9 mouse cellular contexts compared by ENCODE assay signal in genomic region chr2:168734023-168734422, GRCm38 (mm10). TPM values are rescaled to one million over a fixed set of nuclear protein-coding genes. Genes with fewer than 3 reads are reported as not detected.
A peak's percentile ranks its signal among the peaks of the same experiment; 100 is the strongest.
DNase-seq lines count a peak whose midpoint lies in the region; ATAC-seq and TF ChIP-seq lines count a peak whose summit lies in the region.
"Had no signal": no experiment of that assay in that cellular context is flagged by ENCODE, and none has a peak within 500 bp of the region (broad histone marks: within the 10 kb centered on the region; RNA-seq: fewer than 3 reads in every experiment).

No protein-coding gene starts in this region.

- no peak for TF ChIP-seq POLR2A in liver, adult 2 months (IDR thresholded peaks at IDR 0.05; ENCODE audit: extremely low read depth, insufficient read depth, low read length)
- no peak for TF ChIP-seq POLR2A in small intestine, adult 2 months (IDR thresholded peaks at IDR 0.05; ENCODE audit: low read depth, low read length)

- peak overlapping the region; percentile 43 for H3K27ac ChIP-seq in liver, adult 2 months (replicated peaks; ENCODE audit: insufficient read depth, low read depth, low read length)
- H3K27ac ChIP-seq in liver, postnatal 0 days (ENCODE audit: low read depth) = no peak overlapping the region
- no peak overlapping the region for H3K27ac ChIP-seq in intestine, embryonic 15.5 days
- H3K27ac ChIP-seq in small intestine, adult 2 months (ENCODE audit: insufficient read depth, low read depth, low read length) = peak overlapping the region; percentile 74
- H3K27ac ChIP-seq: liver, embryonic 14.5 days had no signal

- no peaks in the 10 kb centered on the region for H3K36me3 ChIP-seq in liver, adult 2 months (ENCODE audit: control insufficient read depth, insufficient read depth, low read length)
- H3K36me3 ChIP-seq in liver, postnatal 0 days (replicated peaks; ENCODE audit: insufficient read depth, low read length) = no peaks in the 10 kb centered on the region
- H3K36me3 ChIP-seq in intestine, embryonic 15.5 days = no peaks in the 10 kb centered on the region
- no peaks in the 10 kb centered on the region for H3K36me3 ChIP-seq in small intestine, adult 2 months (ENCODE audit: control insufficient read depth, insufficient read depth, low read length)

- no peaks in the 10 kb centered on the region for H3K27me3 ChIP-seq in liver, adult 2 months (ENCODE audit: control insufficient read depth, insufficient read depth, low read length)
- no peaks in the 10 kb centered on the region for H3K27me3 ChIP-seq in liver, postnatal 0 days (ENCODE audit: insufficient read depth, low read length)
- no peaks in the 10 kb centered on the region for H3K27me3 ChIP-seq in intestine, embryonic 15.5 days (replicated peaks)
- H3K27me3 ChIP-seq in small intestine, adult 2 months (ENCODE audit: control insufficient read depth, insufficient read depth, low read length) = no peaks in the 10 kb centered on the region

- DNase-seq in liver, adult 2 months (ENCODE audit: extremely low read depth, low read depth, low spot score) = peak; percentile 79
- DNase-seq in liver, postnatal 0 days = no peak
- peak; percentile 74 for DNase-seq in cerebellum, adult 11 months
- no peak for DNase-seq in B cell, adult 2 months
- DNase-seq in gastrocnemius, adult 8-10 months (ENCODE audit: low spot score in 2 of 2) = no peak
- DNase-seq in frontal cortex, postnatal 10 days (ENCODE audit: low spot score in 2 of 2) = no peak

- no peak for TF ChIP-seq EP300 in liver, postnatal 0 days (IDR thresholded peaks at IDR 0.05; ENCODE audit: low read depth)

- peaks cover 22% of the 10 kb centered on the region for H3K4me1 ChIP-seq in liver, adult 2 months (ENCODE audit: control insufficient read depth, insufficient read depth, low read length)
- no peaks in the 10 kb centered on the region for H3K4me1 ChIP-seq in liver, postnatal 0 days (ENCODE audit: insufficient read depth)
- H3K4me1 ChIP-seq in intestine, embryonic 15.5 days (replicated peaks) = peaks cover 9% of the 10 kb centered on the region; the same call in 1 of the 2 replicates
- H3K4me1 ChIP-seq in small intestine, adult 2 months (ENCODE audit: control insufficient read depth, insufficient read depth, insufficient read length, low read length) = peaks cover 13% of the 10 kb centered on the region

- no peak overlapping the region for H3K4me2 ChIP-seq in liver, postnatal 0 days (ENCODE audit: low read depth, low read length)
- H3K4me2 ChIP-seq in intestine, embryonic 15.5 days (replicated peaks) = 0 out of 2 replicates have a peak overlapping the region, but pooled peaks have one; percentile 12

- WGBS in liver, adult 2 months = 10% methylated on average over 11 of the region's 11 CpGs
- WGBS in liver, postnatal 0 days (ENCODE audit: insufficient replicate concordance) = 58% methylated on average over 11 of the region's 11 CpGs
- 42% methylated on average over 11 of the region's 11 CpGs for WGBS in intestine, embryonic 15.5 days
- WGBS in small intestine, adult 2 months = 11% methylated on average over 11 of the region's 11 CpGs

- no peak for TF ChIP-seq CTCF in liver, adult 2 months (IDR thresholded peaks at IDR 0.05; ENCODE audit: low read depth, low read length)
- TF ChIP-seq CTCF in liver, postnatal 0 days (IDR thresholded peaks at IDR 0.05; ENCODE audit: low read depth) = no peak
- TF ChIP-seq CTCF in small intestine, adult 2 months (IDR thresholded peaks at IDR 0.05; ENCODE audit: extremely low read depth, insufficient read length, insufficient replicate concordance, low read depth, low read length) = no peak

- H3K9me3 ChIP-seq in liver, postnatal 0 days (ENCODE audit: low read length) = no peaks in the 10 kb centered on the region
- no peaks in the 10 kb centered on the region for H3K9me3 ChIP-seq in intestine, embryonic 15.5 days

- peaks cover 6% of the 10 kb centered on the region; the same call in 1 of the 2 replicates for H3K79me2 ChIP-seq in liver, adult 2 months (ENCODE audit: control insufficient read depth, insufficient read depth, low read length)

- ATAC-seq in liver, postnatal 0 days = no peak
- ATAC-seq in intestine, embryonic 15.5 days = peak; percentile 69

- H3K9ac ChIP-seq in liver, adult 2 months (ENCODE audit: low read depth, low read length) = 0 out of 2 replicates have a peak overlapping the region, but pooled peaks have one; percentile 22
- H3K9ac ChIP-seq in liver, postnatal 0 days (replicated peaks) = no peak overlapping the region
- no peak overlapping the region for H3K9ac ChIP-seq in intestine, embryonic 15.5 days
- H3K9ac ChIP-seq: liver, embryonic 14.5 days had no signal

- peak overlapping the region; percentile 2; the same call in 1 of the 2 replicates for H3K4me3 ChIP-seq in liver, adult 2 months (ENCODE audit: insufficient read depth, low read depth, low read length)
- H3K4me3 ChIP-seq in liver, postnatal 0 days (ENCODE audit: low read depth, low read length) = no peak overlapping the region
- no peak overlapping the region for H3K4me3 ChIP-seq in intestine, embryonic 15.5 days (replicated peaks)
- peak overlapping the region; percentile 58 for H3K4me3 ChIP-seq in small intestine, adult 2 months (ENCODE audit: low read depth, low read length)

RNA-seq across cellular contexts. Expression of gene Atp9a, which starts 8.2 kb away (rescaled TPM):
- 28.9 and 33.7 TPM in 2 replicates for total RNA-seq in liver, adult 2 months (2014; rRNA removed)
- polyA plus RNA-seq in liver, adult 2 months (2012; rRNA removed) = 43.3 and 49.3 TPM in 2 replicates
- polyA plus RNA-seq in liver, postnatal 0 days (2015; fragmentation: Nextera tagmentation; extraction: Ambion mirVana) = 7.3 and 7.8 TPM in 2 replicates
- 23.4 and 24.9 TPM in 2 replicates for polyA plus RNA-seq in intestine, embryonic 15.5 days (2015; fragmentation: Nextera tagmentation; extraction: Ambion mirVana)
- polyA plus RNA-seq in small intestine, adult 2 months (2012; rRNA removed) = 78.3 and 196 TPM in 2 replicates
- total RNA-seq in gastrocnemius, adult 8-10 months (2022) = 10 to 100 TPM; 23.0 to 28.0 (median 26.2) TPM

RNA-seq across cellular contexts. Expression of gene Sall4, which starts 33.7 kb away (rescaled TPM):
- not detected in 2 replicates for total RNA-seq in liver, adult 2 months (2014; rRNA removed)
- not detected in 2 replicates for polyA plus RNA-seq in liver, adult 2 months (2012; rRNA removed)
- 3.1 TPM in 2 replicates for polyA plus RNA-seq in liver, postnatal 0 days (2015; fragmentation: Nextera tagmentation; extraction: Ambion mirVana)
- 1.9 and 2.2 TPM in 2 replicates for polyA plus RNA-seq in intestine, embryonic 15.5 days (2015; fragmentation: Nextera tagmentation; extraction: Ambion mirVana)
- 0.08 and 0.13 TPM in 2 replicates for polyA plus RNA-seq in small intestine, adult 2 months (2012; rRNA removed)
- 1 to 10 TPM; 1.3 to 5.7 (median 2.6) TPM for total RNA-seq in gastrocnemius, adult 8-10 months (2022)

Comparison
In these comparisons a context has a peak if more than half of its experiments do, and no peak if none do; other contexts are left out.
1. DNase-seq: peak in liver, adult 2 months (single experiment) and cerebellum, adult 11 months (single experiment); none in liver, postnatal 0 days (single experiment), B cell, adult 2 months (0 of 2), gastrocnemius, adult 8-10 months (0 of 2) and frontal cortex, postnatal 10 days (0 of 2).
2. H3K27ac ChIP-seq: peak in liver, adult 2 months (single experiment) and small intestine, adult 2 months (single experiment); none in liver, postnatal 0 days (single experiment) and intestine, embryonic 15.5 days (single experiment).
3. H3K4me3 ChIP-seq: peak in liver, adult 2 months (single experiment) and small intestine, adult 2 months (single experiment); none in liver, postnatal 0 days (single experiment) and intestine, embryonic 15.5 days (single experiment).